Mouse (Mus musculus) large intestine, adult 2 months (tissue): Measurements from ENCODE around the gene Btbd16. TPM values are rescaled to one million over a fixed set of nuclear protein-coding genes. Genes with fewer than 3 reads are reported as not detected.
A peak's percentile ranks its signal among the peaks of the same experiment; 100 is the strongest.

ENCODE experiments used
- DNase-seq: peaks from one replicate; pipeline ENCODE4 v3.0.0-alpha.2; 2012; ENCODE audit warnings: low read depth, low spot score
- WGBS: fragments of 180-500 bp; shearing (Covaris S2); methylation state at CpG from one replicate; pipeline ENCODE4 v1.1.7; 2018; 5-methylcytosine and 5-hydroxymethylcytosine counted together
- polyA plus RNA-seq: library from polyadenylated mRNA; depleted of rRNA; stranded (reverse); fragments of >200 nt; gene quantifications from 2 replicates; pipeline ENCODE4 v1.2.3, GENCODE M21; 2012; rRNA removed

Gene Btbd16
- 0.02 and 0.03 TPM in 2 replicates for polyA plus RNA-seq

DNA sequence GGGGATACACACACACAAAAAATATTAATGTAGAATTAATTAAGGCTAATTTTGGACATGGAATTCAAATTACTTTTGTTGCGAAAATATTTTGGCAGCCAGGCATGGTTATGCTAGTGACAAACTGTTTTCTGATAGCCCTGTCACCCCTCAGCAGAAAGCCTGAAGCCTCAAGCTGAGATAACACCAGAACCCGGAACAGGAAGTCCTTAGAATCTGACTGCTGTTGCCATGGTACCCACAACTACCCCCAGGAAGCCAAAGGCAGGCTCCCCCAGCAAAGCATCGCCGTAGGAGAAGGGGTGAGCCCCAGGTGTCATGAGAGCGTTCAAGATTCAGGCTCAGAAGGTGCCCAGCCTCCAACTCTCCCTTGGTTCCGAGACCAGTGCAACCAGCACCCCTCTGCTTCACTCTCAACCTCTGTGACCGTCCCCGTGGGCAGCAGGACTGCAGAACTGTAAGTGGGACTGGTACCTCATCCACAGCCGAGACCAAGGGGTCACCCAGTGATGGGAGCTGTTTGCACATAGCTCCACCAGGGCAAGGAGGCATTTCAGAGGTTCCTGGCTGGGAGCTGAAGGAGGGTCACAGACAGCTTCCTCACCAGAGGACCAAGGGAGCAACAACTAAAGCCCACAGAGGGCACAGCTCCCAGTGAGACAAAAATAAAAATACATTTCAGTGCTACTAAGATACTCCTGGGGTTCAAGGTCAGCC, at the start of gene Btbd16:
Gene Btbd16, plus strand, starts transcription at position 156 of the 717 bp plus-strand sequence.
- no peak for DNase-seq
- 63% methylated on average over 9 of the region's 9 CpGs for WGBS

DNA sequence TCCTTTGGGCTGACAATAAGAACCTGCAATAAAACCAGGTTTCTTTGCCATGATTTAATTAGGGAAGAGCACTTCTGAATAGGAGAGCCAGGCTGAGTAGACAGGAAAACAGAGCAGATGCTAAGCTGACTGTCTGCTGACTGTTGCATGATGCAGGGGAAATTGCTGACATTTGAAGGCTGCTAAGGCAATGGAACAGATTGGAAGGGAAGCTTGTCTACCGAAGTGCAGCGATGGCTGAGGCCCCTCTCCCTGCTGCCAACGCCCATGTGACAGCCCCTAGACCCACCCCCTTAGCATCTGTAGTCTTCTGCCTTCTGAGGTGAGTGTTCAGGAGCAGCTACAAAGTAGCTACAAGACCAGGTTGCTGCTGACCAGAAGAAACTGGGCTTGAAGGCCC, 47.7 kb upstream of the Btbd16 start:
- 58% methylated on average over 3 of the region's 3 CpGs for WGBS

DNA sequence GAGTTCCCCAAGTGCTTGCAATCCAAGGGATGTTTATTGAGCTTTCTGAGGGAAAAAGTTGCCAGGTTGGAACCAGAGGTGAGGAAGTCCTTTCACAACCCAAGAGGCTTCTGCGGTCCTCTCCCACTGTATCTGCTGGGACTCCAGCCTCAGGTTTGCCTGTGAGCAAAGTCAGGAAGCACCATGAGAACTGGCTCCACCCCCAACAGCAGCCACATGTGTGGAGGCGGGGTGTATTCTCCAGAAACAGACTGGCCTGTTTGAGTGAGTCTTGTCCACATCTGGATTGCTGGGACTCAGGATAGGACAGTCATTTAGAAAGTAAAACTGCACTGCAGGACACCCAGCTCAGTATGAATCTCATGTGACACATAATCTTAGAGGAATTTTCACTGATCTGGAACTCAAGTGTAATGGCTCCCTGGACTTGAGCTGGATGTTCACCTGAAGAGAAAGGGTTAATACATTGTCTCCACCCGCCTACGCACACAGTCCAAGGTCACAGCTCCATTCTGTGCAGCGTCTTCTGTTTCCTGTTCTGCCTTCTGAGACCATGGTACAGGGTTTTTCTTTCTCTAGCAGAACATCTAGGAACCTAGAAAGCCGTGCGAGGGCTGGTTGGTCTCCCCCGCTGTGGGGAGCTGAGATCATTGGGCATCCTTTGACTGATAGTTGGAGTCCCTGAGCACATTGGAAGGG, 47.0 kb upstream of the Btbd16 start:
- DNase-seq = no peak
- 32% methylated on average over 8 of the region's 8 CpGs for WGBS

More for the DNA sequence above, 47.7 kb upstream of the Btbd16 start:
- DNase-seq = no peak

DNA sequence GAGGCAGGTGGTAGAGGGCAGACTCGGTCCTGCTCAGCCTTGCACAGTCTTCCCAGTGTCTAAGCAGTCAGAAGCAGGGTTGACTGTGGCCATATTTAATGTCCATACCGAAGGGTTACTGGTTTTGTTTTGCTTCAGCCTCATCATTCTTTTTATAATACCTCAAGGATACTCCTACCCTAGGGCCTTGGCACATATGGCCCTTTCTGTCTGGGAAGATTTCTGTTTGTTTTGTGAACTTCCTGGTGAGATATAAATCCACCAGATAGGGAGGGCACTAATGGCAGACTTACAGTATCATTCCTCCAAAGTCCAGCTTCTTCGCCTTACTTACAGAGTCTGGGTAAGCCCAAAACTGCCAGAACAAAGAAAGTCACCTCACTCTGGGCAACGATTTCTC, 46.3 kb upstream of the Btbd16 start:
- no peak for DNase-seq
- WGBS = 41% methylated on average over 4 of the region's 4 CpGs

DNA sequence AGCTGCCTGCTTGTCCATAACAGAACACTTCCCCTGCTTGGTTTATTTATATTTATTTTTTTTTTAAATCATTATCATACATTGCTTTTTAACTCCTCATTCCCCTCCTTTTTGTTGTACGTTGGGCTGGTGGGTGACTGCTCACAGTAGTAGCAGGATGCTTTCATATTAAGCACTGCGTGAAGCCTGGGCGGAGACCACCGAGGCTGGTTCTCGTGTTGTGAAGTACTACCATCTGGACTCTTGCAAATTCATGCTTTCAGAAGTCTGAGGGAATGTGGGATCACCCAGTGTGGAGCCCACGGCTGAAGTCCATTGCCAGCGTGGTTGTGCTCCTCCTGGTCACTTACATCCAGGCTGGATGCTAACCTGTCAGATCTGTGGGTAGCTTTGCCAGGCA, 42.1 kb upstream of the Btbd16 start:
- DNase-seq = no peak
- WGBS = 84% methylated on average over 7 of the region's 7 CpGs

DNA sequence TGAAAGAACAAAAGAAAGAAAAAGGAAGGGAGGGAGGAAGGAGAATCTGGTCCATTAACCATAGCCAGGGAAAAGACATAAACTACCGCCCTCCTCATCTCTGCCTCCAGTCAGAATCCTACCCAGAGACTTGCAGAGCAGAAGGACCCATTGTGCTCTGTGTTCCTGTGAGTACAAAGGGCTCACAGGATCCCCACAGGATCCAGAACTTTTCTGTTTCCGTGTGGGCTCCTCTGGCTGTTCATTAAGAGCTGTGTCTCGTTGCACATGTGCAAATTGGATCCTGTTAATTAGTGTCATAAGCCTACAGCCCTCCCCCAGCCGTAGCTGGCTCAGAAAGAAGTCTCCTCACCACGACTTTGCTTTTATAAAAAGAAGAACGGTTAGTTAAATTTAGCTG, 41.0 kb upstream of the Btbd16 start:
- no peak for DNase-seq

DNA sequence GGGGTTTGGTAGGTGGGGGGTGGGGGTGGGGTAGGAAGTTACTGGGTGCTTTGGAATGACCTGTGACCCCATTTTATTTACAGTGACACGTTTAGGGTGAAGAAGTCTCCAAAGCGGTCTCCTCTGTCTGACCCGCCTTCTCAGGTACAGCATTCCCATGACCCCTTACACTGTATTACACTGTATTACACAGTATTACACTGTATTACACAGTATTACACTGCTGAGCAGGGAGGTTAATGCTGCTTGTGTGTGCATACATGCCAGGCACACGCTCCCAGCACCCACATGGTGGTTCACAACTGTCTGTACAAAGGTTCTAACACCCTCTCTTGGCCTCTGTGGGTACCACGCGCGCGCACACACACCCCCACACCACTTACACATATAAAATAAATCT, 40.4 kb upstream of the Btbd16 start:
- WGBS = 91% methylated on average over 8 of the region's 8 CpGs
- DNase-seq = no peak

More for the DNA sequence above, 41.0 kb upstream of the Btbd16 start:
- 73% methylated on average over 6 of the region's 6 CpGs for WGBS

DNA sequence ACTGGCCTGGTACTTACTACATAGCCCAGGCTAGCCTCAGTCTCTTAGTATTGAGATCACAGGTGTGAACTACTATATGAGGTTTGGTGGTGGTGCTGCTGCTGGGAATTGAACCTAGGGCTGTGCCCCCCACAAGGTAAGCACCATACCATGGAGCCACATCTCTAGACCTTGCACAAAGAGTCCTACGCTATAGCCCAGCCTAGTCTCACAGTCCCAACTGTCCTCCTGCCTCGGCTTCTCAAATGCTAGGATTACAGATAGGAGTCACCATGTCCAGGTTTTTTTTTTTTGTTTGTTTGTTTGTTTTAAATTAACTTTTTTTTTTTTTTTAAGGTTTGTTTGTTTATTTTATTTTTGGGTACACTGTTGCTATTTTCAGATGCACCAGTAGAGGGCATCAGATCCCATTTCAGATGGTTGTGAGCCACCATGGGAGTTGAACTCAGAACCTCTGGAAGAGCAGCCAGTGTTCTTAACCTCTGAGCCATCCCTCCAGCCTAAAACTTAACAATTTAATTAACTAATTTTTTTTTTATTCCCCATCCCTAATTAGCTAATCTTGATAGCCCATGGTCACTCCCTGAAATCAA, 39.6 kb upstream of the Btbd16 start:
- WGBS = 100% methylated on average over 2 of the region's 2 CpGs
- no peak for DNase-seq

DNA sequence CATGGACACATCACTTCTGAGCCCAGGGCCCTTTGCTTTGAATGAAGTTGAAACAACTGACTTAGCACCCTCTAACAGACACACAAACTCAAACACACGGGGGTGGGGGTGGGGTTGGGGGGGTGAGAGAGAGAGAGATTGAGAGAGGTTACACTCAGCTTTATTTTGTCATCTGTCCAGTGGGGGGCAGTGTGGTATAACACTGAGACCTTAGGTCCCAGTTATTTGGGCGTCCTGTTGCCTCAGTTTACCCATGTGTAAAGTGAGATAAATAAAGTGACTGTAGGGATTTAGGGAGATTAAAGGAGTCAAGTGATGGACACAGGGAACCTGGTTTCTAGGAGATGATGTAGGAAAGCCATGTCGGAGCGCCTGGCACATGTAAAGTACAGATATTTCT, 32.8 kb upstream of the Btbd16 start:
- WGBS = 86% methylated on average over 4 of the region's 4 CpGs

DNA sequence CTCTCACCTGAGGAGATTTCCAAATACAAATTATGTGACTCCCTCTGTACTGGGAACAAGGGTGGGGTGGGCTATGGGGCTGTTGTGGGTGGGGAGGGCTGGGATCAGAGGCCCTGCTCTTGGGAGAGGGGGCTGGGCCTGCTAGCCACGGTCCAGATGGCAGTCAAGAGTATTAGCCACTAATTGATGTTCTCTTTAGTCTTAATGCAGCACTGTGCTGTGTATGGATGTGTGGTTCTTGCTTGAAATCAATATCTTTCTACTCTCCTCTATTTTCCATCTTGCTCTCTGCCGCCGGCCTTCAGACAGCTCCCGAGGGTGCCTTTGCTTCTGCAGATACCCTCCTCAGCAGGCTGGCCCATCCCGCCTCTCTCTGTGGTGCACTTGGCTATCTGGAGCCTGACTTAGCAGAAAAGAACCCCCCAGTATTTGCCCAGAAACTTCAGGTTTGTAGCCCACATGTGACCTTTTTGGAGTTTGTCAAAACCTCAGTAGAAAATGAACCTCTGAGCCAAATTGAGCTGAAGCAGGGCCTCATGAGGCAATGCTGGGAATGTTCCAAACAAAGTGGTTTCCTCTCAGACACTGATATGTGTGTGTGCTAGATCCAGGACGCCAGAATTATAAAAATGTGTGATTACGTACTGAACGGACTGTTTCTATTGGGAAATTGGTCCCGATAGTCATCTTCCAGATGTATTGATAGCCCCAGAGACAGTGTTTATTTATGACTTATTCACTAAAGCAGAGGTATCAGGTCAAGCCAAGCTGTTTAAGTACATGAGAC, 30.4 kb upstream of the Btbd16 start:
- no peak for DNase-seq
- 88% methylated on average over 9 of the region's 9 CpGs for WGBS

More for the DNA sequence above, 32.8 kb upstream of the Btbd16 start:
- no peak for DNase-seq

DNA sequence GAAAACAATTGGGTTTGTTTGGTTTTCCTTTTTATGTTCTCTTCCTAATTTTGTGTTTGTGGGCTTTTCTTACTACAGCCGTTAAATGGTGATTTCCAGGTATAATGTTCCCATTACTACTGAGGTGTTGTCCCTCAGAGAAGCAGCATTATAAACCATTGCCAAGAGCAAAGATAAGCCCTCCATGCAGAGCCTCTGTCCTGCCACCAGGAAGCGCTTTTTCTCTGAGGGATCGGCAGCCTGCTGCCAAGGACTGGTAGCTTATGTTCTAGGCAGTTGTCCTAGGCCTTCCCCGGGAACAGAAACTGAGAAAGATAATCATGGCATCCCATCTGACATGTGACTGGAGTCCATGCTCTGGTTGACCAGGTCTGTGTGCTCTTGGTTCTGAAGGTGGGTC, 24.7 kb upstream of the Btbd16 start:
- DNase-seq = no peak
- WGBS = 93% methylated on average over 4 of the region's 4 CpGs

DNA sequence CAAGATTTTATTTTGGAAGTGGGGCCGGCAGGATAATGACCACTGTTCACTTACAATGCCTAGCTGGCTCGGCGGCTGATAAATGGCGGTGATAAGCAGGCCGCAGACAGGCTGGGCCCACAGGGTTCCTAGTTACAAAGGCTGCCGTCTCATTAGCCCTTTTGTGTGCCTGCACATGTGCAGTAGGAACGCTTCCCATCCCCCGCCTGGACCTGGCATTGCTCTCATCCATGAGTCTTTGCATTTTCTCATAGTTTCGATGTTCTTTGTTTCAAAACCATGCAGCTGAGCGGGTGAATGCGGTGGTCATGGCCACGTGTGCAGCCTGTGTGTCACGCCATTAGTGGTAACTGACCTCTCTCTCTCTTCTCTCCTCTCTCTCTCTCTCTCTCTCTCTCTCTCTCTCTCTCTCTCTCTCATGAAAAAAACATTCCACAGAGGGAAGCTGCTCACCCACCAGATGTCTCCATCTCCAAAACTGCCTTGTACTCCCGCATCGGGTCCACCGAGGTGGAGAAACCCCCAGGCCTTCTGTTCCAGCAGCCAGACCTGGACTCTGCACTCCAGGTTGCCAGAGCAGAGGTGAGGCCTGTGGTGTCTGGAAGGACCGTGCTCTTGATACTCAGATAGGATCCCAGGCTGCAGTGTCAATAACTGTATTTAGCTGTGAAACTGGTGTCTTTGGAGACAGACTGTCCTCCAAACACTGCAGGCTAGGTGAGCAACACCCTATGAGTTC, 22.9 kb upstream of the Btbd16 start:
- WGBS = 89% methylated on average over 17 of the region's 17 CpGs
- DNase-seq = no peak

DNA sequence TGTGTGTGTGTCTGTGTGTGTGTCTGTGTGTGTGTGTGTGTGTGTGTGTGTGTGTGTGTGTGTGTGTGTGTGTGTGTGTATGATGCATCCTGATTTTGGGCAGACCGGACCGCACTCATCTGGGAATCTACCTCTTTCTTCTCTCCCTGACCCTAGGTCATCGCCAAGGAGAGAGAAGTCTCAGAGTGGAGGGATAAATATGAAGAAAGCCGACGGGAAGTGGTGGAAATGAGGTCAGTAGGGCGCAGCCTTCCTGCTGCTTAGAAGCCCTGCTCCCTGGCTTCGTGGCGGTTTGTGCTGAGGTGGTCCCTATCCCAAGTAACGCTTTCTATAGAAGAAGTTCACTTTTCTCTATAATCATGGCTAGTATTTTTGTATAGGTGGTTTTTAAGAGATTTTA, 22.2 kb upstream of the Btbd16 start:
- DNase-seq = no peak
- 87% methylated on average over 9 of the region's 9 CpGs for WGBS

DNA sequence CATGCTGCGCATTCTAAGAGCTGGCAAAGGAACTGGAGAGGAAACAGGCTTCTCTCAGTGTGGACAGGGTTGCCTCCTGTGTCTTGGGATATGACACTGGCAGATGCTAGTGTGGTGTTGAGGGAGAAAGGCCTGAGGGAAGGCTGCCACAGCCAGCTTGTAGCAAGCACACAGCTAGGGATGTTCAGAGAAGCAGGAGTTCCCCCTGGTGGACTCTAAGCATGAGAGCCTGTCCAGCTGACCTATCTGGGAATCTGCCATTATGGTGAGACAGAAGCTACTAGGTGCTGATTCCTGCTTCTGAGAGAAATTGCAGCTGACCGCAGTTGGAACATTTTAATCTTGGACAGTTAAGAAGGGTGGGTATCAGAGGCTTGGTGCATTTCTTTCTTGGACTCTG, 19.1 kb upstream of the Btbd16 start:
- WGBS = 91% methylated on average over 2 of the region's 2 CpGs
- no peak for DNase-seq

DNA sequence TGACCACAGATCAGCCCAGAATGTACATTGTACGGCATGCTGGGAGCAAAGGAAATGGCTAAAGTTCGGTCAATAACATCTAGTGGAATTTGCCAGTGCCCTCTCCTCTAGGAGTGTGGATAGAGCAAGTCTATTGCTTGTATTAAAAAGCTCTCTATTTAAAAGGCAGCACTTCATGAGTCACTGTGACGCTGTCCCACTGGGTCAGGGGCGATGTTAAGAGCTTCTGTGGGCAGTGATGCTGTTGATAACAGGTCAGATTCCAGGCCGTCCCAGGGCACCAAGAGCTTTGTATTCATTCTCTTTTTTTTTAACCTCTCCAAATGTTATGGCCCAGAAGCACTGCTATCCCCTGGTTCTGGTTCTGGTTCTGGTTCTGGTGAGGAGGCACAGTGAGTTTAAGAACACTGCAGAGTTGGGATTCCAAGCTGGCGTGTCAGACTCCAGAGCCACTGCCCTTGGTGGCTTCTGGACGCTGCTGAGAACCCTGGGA, 17.5 kb upstream of the Btbd16 start:
- WGBS = 83% methylated on average over 7 of the region's 7 CpGs
- DNase-seq = no peak

DNA sequence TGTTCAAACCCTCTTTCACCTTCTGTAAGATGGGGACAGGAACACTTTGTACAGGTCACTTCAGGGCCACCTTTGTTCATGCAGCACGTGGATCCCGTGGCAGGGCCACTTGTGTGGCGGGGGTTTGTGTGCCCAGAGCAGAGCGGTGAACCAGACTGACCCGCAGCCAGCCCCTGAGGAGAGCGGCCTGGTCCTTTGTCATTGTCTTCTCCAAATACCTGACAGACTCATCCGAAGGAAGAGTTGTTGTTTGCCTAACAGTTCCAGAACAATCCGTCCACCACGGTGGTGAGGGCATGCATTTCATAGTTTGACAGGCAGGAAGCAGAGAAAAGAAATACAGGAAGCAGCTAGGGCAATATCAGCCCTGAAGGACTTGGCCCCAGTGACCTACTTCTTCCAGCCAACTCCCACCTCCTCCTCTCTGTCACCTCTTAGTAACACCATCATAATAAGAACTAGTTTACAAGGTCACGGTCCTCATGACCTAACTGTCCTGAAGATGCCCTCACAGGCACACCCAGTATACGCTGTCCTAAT, 16.5 kb upstream of the Btbd16 start:
- WGBS = 84% methylated on average over 11 of the region's 11 CpGs
- DNase-seq = no peak

DNA sequence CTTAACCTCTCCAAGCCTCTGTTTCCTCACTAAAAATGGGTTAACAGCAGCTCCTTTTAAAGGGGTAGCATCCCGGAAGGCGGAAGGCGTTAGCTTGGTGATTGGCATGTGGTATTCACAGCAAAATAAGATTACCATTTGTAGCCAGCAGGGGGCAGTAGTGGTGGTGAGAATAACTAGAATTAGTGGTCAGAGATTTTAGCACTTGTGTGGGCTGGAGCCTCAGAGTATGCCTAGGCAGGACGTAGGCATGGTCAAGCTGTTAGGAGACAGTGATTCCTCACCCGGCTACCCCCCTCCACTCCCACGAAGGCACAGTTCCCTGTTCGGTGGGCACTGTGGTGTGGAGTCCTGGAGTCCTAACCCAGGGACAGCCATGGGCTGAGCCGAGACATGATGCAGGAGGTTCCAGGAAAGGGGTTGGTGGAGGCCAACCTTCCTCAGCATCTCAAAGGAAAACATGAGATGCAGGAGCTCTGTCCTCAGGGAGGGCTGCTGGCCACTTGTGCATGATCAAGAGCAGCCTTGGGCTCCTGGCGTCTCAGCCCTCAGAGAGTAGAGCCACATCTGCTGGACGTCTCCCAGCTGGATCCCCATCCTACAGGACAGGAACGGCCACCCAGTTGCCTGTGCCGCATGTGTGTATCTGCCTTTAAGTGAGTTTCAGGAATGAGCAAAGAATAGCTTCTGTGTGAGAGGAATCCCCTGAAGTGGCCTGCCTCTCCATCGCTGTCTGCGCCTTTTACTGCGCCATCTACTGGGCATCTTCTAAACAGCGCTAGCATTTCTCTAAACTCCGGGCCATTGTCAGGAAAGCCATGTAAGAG, 11.6 kb upstream of the Btbd16 start:
- DNase-seq = peak; percentile 35
- WGBS = 36% methylated on average over 17 of the region's 17 CpGs

DNA sequence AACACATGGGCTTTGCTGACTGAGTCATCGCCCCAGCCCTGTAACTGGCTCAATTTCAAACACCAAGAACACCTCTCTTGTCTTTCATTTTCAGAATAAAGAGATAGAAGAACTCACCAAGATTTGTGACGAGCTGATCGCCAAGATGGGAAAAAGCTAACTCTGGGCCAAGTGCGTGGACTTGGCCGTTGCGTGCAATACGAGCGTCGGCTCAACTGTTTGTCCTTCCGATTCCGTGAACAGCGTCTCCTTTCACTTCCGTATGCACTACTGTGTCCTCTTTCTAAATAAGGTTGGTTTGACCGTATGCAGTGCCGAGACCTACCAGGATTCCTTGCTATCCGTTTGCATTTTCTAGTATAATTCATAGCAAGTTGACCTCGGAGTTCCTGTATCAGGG, 9.7 kb upstream of the Btbd16 start:
- DNase-seq = no peak
- 92% methylated on average over 17 of the region's 17 CpGs for WGBS
